Mouse (Mus musculus) layer of hippocampus, adult 18-20 months (tissue): ENCODE data around the gene Zfand3. TPM values are rescaled to one million over a fixed set of nuclear protein-coding genes. Genes with fewer than 3 reads are reported as not detected.
A peak's percentile ranks its signal among the peaks of the same experiment; 100 is the strongest.

Experiments used
- DNase-seq, 2 experiments: peaks; one replicate each; pipeline ENCODE4 v3.0.0; 2022; ENCODE audit warnings: low spot score in 2 of 2
- long read RNA-seq: library from polyadenylated mRNA; stranded (forward); transcript quantifications from one replicate; pipeline ENCODE4 v2.0.0, GENCODE M21; 2021
- total RNA-seq, 2 experiments: library from RNA; stranded (reverse); gene quantifications; 2 replicates each; pipeline ENCODE4 v1.2.3; 2021

The Zfand3 gene
- total RNA-seq, result 100 to 1,000 TPM; 119 to 120 TPM
- long read RNA-seq, transcript Zfand3-202 (6 exons, 3,039 nt), result major isoform, 23 of 42 reads
- long read RNA-seq, partial matches to known transcripts, result 3 of 42 reads
- long read RNA-seq, other reads (novel, unspliced or antisense), result 13 of 42 reads

DNA sequence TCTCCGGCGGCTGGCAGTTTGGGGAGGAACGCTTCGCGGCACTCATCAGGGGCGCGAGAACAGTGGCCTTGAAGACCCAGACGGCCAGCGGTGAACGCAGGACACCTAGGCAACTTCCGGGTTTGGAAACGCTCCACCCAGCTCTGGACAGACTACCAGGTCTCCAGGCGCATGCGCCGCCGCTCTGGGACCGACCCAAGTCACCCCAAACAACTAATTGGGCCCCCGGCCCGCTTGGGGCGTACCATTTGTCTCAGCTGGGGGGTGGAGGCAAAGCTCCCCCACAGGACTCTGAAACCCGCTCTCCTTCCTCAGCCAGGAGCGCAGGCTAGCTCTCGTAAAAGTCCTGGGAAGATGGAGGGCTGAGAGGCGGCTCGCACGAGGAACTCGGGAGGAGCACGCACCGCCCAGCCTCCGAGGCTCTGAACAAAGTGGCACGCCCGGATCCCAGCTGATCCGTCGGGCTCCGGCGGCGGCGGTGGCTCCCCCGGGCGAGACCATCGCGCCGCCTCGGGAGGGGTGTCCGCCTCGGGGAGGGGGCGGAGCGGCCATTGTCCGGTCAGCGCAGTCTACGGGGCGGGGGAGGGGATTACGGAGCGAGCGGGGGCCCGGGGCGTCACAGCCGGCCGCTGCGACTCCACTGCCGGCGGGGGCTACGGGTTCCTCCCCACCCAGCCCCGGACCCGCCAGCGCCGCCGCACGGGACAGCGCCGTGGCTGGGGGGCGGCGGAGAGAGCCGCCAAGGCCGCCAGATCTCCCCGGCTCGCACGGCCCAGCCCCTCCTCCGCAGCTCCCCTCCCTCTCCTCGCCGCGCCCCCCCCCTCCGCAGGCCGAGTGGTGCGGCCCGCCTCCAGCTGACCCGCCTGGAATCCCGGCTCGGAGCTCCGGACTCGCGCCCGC is at the start of gene Zfand3:
Gene Zfand3 (plus strand): TSS at position 531 of the 900 bp plus-strand sequence.
- DNase-seq, result peak; percentile 83 to 95

DNA sequence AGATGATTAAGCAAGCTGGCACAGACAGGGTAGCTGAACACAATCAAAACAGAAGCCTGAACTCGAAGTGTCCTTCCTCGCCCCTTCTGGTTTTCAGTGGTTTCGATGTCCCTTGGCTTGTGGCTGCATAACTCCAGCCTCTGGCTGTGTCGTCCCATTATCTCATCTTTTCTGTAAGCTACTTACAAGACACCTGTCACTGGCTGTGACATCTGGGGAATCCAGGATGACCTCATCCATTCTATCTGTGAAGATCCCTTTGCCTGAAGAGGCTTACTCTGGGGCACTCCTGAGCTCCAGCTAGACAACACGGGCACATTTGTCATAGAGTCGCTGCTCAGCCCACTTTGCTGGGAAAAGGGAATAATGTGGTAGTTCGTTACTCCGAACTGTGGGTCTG is 48.7 kb upstream of the Zfand3 start:
- DNase-seq, result no peak

DNA sequence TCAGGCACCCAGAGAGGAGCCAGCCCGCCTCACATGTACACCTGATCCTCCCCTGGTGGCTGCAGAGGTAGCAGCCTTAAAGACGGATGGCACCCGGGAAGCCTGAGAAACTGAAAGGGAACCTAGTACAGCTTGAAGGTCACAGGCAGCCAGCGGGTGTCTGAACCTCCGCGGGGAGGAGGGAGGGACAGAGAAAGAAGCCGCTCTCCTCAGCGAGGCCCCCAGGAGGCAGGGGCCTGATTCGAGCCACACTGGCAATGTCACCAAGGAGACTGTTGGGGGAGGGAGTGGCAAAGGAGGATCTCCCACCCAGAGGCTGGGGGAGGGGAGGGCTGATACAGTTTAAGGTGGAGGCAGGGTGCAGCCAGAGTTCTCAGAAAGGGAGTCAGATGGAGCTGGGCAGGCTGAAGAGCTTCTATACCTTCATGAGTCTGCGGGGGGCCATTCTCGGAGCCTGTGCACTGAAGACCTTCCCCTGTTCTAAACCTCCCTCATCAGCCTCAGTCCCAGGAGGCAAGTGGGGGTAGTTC is 40.7 kb upstream of the Zfand3 start:
- DNase-seq, result no peak

DNA sequence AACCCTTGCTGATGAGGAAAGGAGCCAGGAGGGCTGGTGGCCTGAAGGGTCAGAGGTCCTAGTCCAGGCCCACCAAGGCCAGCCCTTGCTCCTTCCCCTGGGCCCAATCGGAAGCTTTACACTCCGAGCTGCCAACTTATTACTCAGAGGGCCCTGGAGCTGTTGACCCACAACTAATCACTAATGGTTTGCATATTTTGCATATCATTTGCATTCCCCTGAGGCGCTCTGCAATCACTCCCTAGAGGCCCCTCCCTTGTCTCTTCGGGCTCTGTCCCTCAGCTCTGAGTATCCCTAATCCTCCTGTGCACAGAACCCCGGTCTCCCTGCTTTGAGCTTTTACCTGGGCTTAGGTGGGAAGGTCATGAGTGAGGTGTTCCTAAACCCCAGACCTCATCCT is 39.0 kb upstream of the Zfand3 start:
- DNase-seq, result no peak

DNA sequence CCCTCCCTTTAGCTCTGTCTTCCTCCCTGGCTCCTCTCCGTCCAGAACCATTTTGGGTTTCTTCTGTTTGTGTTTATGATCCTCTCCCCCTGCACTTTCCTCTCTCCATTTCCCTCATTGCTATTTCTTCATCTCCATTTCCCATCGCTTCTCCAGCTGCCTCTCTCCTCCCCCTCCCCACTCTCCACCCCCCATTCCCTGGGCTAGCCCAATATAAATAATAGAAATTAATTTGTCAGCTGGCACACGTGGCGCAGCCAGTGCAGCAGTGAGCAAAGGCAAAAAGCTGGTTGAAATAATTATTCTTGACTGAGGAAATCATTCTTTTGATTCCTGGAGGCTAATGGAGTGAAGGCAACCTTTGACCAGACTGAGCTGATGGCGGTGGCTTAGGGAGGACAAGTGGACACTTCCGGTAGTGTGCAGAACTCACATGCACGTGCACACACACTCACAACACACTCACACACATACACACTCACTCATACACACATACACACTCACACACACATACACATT is 34.4 kb upstream of the Zfand3 start, which contains the start of gene Mdga1:
Gene Mdga1 (minus strand): TSS at position 51 of the 519 bp plus-strand sequence.
- DNase-seq, result no peak

DNA sequence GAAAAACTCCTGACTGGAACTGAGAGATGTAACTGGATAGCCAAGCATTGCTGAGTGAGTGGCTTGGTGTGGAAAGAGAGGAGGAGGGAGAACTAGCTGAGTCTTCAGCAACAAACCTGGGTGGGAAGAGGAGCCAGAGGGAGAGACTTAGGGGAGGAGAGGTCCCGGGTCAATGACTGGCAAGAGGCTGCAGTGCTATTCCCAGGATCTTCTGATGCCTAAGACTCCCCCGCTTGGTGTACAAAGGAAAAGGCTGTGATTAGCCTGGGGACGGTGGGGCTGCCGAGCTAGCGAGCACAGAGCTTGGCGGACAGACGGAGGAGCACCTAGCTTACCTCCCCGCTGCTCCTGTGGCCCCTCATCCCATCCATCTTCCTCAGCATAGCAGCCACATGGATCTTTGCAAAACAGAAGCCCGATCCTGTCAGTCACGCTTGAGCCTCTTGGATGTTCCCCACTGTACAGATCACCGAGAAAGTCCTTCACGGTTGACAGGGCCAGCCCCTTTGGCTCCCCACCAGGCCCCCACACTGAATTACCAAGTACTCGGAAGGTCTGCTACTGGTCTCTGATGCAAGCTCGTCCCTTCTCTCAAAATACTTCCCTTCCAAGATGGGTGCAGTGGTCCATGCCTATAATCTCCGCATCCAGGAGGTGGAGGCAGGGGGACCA is 32.6 kb upstream of the Zfand3 start:
- no peak for DNase-seq

DNA sequence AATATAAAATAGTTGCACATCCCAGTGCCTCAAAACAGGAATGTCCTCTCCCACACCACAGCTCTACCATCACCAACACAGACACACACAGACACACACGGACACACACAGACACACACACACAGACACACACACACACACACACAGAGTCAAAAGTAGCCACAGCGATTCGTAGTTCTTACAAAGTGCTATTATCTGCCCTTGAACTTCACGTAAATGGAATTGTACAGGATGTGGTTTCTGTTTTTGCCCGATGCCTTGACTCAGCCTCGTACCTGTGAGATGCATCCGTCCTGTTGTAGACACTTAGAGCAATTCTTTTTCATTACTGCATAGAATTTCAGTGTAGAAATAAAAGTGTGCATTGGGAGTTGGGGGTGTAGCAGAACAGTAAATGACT is 31.3 kb upstream of the Zfand3 start:
- no peak for DNase-seq

DNA sequence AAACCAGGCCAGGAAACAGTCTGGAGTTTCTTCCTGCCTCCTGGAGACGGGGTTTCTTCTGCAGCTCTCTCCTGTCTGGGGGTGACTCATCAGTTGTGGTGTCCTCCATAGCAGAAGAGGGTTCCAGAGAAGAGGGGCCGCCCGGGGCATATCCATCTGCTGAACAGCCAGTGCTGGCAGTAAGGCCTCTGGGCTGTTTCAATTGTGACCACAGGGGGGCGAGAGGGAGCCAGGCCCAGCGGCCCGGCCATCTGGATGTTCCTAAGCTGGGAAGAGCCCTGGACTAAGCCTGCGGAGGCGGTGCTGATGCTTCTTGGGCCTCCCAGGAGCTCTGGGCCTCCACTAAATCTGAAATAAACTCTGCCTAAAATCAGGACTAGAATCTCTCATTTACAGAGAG is 28.8 kb upstream of the Zfand3 start:
- peak; percentile 79 to 93 for DNase-seq

DNA sequence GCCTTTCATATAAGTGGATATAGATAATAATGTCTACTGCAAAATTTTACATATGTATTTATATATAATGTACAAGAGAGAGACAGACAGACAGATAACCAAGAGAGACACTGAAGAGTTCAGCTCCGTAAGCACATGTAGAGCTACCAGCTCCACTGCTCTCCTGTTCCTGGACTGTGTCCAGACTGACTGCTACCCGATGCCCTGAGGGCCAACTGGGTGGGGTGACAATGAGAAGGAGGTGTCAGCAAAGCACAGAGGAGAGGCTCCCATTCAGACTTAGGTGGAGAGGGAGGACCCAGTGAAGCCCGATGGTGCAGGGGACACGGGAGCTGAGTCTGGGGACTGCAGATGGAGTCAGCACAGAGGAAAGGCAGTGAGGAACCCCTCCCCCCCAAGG is 25.5 kb upstream of the Zfand3 start:
- DNase-seq, result no peak

DNA sequence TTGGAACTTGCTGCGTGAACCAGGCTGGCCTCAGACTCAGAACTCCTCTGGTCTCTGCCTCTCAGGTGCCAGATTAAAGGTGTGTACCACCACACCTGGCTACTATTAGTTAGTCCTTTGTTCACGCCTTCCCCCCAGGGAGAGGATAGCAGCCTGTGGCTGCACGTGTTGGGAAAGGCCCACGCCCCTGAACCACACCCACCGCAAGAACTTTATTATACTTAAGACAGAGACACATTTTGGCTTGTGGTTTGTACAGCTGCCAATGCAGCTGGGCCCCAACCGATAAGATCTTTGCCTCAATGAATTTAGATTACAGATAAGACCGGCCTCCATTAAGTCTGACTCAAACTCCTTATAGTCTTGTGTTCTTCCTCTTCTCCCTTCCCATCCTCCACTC is 24.7 kb upstream of the Zfand3 start:
- DNase-seq, result no peak

DNA sequence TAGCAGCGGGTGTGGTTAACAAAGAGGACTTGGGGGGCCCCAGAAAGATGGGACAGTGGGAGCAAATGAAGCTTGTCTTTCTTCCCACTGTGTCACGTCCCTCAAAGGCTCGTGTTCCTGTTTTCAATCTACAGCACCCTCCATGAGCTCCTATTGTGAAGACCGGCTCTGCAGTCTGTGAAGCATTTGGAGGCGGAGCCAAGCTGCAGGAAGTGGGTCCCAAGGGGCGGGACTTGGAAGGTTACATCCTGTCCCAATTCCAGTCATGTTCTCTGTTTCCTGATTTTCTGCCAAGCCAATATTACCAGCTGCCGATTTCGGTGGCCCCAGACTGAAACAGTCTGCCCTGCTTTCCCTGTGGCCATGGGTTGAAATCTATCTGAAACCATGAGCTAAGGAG is 23.0 kb upstream of the Zfand3 start:
- DNase-seq, result no peak

DNA sequence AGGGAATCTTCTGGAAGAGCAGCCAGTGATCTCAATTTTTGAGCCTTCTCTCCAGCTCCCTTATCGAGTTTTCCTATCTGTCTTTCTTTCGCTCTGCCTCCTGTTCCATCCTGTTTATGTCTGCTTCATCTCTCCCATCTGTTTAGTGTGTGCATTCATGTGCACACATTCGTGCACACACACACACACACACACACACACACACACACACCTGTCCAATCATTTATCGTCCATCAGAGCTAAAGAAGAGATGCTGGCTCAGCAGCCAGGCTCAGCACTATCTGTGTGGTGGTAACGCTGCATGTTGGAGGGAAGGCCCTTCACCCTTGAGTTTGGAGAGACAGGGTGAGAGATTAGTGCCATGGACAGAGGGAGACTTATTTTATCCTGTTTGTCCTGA is 21.3 kb upstream of the Zfand3 start:
- DNase-seq, result no peak

DNA sequence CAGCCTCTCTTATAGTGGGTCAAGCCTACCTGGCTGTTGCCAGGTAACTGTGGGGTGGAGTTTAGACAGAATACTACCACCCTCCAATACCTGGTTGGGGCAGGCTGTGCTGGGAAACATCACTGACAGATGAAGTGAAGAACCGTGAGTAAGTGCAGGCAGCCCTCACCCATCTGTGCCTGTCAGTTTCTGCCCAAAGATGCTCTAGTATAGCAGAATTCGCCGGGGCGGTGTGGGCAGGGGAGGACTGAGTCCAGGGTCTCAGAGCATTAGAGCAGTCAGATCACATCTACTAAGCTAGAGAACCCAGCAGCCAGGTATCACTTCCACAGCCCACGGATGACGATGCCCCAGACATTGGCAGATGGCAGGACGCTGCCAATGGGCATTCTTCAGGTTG is 19.6 kb upstream of the Zfand3 start:
- DNase-seq, result peak; percentile 54 to 78

DNA sequence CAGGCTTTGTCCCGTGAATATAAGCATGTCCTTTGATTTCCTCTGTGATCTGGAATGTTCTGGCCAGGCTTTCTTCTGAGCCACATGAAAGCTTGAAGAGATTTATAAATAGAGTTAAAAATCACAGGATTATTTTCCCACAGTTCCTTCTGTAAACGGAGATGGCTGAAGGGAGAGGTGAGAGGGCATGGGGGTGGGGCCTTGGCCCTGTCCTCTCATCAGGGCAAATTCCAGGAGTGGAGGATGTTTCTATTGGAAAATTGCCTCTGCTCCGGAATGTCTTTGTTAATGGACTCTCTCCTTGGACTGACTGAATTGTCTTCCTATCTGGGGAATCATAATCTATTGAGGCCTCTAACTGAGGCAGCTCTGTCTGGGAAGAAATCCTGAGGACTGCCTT is 19.0 kb upstream of the Zfand3 start:
- no peak for DNase-seq

DNA sequence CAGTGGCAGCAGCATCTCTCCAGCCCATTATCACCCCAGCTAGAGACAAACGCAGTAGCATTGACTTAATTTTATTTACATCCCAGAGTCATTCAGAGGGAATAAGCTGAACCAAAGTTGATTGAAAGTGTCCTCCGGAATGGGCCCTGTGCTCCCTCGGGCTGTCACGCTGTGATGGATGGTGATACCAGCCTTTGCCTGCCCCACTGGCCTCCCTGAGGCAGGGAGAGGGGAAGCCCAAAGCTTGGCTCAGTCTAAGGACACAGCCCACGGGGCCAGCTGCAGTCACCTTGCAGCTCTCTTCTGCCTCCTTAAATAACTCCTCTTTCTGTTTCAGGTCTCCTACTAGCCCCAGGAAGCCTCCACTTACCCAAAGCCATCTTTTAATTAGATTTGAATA is 16.4 kb upstream of the Zfand3 start:
- no peak for DNase-seq

DNA sequence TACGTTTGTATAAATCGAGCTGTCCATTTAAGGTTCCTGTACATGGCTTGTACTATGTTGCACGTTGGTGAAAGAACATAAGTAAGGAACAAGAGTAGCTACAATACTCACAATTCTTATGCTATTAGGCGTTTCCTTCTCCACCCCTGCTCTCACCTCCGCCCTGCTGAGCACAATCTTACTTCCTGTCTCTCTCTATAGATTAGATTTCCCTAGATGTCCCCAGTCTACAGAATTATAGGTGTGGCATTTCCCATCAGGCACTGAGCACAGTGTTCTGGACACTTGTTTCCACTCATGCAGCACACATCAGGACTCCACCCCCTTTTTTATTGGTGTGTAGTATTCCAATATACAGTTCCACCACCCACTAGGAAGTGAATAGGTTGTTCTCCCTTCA is 14.9 kb upstream of the Zfand3 start:
- no peak for DNase-seq

DNA sequence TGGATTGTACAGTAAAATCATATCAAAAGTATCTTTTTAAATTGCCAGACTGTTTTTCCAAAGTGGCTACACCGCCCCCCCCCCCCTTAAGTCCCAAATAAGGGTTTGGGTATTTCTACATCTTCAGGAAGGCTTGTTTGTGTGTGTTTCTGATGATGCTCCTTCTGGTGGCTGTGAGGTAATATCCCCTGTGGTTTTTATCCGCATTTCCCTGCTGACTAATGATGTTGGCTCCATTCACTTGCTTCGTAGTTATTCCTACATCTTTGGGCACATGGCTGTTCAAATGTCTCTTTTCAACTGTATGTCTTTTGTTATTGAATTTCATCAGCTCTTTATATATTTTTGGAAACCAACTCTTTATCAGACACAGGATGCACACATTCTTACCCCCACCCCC is 14.4 kb upstream of the Zfand3 start:
- no peak for DNase-seq

DNA sequence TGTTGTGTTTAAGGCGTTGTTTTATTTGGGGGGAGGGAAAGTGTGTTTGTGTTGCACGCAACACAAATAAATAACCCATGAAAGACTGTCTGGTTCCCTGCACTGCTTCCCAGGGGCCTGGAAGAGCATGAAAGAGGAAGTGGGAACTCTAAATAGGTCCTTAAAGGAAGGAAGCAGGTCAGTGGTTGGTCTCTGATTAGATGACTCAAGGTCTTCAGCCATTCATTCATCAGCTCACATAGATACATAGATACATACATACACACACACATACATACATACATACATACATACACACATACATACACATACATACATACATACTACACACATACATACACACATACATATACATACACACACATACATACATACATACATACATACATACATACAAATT is 13.7 kb upstream of the Zfand3 start:
- no peak for DNase-seq

DNA sequence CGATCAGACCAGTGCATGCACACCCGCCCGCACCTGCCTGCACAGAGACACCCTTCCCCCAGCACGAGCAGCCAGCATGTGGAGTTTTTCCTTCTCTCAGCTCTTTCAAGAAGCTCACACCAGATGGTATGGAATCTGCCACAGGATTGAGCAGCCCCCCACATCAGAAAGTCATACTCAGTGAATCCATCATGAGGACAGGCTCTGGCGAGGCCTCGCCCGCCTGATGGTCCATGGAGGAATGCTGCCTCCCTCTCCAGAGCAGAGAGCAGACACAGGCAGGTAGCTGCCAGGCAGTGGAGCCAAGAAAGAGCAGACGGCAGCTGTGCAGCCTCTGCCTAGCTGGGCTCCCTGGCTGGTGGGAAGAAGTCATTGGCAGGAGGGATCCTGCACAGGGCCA is 11.0 kb upstream of the Zfand3 start:
- peak; percentile 59 to 68 for DNase-seq

DNA sequence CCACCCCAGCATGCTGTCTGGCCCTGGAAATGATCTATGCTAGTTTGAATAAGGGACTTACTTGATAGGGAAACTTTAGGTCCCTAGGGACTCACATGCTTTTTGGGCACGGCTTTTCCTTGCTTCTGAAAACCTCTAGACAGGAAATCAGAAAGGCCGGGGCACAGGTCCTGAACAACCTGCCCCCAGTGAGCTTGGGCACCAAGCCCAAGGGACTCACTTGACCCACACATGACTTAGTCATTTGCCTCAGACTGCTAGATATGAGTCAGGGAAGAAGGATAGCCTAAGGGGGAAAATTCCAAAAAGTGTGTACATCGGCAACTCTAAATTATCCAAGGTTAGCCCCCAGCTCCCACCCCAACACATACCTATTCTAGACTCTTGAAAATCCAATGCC is 10.5 kb upstream of the Zfand3 start:
- no peak for DNase-seq

DNA sequence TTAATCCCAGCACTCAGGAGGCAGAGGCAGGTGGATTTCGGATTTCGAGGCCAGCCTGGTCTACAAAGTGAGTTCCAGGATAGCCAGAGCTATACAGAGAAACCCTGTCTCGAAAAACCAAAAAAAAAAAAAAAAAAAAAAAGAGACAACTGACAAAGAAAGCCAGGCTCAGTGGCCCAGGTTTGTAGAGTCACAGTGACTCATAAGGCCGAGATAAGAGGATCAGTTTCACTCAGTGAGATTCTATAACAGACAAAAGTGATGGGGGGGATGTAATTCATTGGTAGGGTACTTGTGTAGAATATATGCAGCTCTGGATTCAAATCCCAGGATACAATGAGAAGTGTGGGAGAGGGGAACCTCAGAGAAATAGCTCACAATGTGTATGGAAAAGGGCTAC is 10.1 kb upstream of the Zfand3 start:
- DNase-seq, result no peak

DNA sequence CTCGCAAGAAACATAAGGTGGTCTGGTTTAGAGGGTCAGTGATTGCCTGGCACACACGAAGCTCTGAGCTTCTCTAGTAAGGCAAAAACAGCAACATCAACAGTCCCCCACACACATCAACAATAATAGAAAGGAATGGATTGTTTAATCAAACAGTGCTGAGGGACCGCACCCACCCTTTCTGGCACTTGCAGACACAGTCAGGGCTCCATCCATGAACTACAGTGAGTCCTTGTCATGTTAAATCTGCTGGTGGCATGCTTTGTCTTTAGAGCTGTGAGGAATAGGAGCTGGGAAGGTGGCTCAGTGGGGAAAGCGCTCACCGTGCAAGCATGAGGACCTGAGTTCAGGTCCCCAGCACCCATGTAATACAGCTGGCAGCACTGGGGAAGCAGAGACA is 8.5 kb upstream of the Zfand3 start:
- no peak for DNase-seq
